Mouse (Mus musculus) MEL (cell line): ENCODE measurements at regions not wholly inside any gene's neighbourhood (a gene's known extent, or its start where the extent isn't known, plus 50 kb on each side); places are given as distances from the start of the nearest gene placed in this dataset.

Experiments used
- CTCF ChIP-seq, 3 experiments: IDR thresholded peaks in 2 of 3; conservative IDR thresholded peaks in 1 of 3; 2 replicates each; pipeline ENCODE4 v1.5.1; 2011 to 2012; ENCODE audit warnings: low read length in 3 of 3, low read depth in 2 of 3, mild to moderate bottlenecking in 2 of 3, improper control_type of control experiment in 1 of 3, inconsistent platforms in 1 of 3, mixed read lengths in 1 of 3, moderate library complexity in 1 of 3; ENCODE audit not compliant: control insufficient read depth in 1 of 3, insufficient read depth in 1 of 3, poor library complexity in 1 of 3, severe bottlenecking in 1 of 3
- E2F4 ChIP-seq: IDR thresholded peaks from 2 replicates; pipeline ENCODE4 v1.6.1; 2011; ENCODE audit warnings: low read depth, low read length, improper control_type of control experiment, borderline replicate concordance
- EP300 ChIP-seq, 2 experiments: IDR thresholded peaks; 2 replicates each; pipeline ENCODE4 v1.6.1; 2011; ENCODE audit warnings: improper control_type of control experiment in 2 of 2, low read length in 2 of 2, low read depth in 1 of 2, mild to moderate bottlenecking in 1 of 2
- GABPA ChIP-seq: IDR thresholded peaks from 2 replicates; pipeline ENCODE4 v1.6.1; 2012; ENCODE audit warnings: low read depth, mild to moderate bottlenecking, inconsistent platforms, low read length, improper control_type of control experiment, moderate library complexity
- JUND ChIP-seq: IDR thresholded peaks from 2 replicates; pipeline ENCODE4 v1.6.1; 2011; ENCODE audit warnings: low read depth, mild to moderate bottlenecking, improper control_type of control experiment, low read length
- MAFK ChIP-seq: IDR thresholded peaks from 2 replicates; pipeline ENCODE4 v1.6.1; 2011; ENCODE audit warnings: low read depth, mild to moderate bottlenecking, low read length, improper control_type of control experiment, borderline replicate concordance
- MAX ChIP-seq: IDR thresholded peaks from 2 replicates; pipeline ENCODE4 v1.6.1; 2011; ENCODE audit warnings: low read length, improper control_type of control experiment
- MXI1 ChIP-seq: IDR thresholded peaks from 2 replicates; pipeline ENCODE4 v1.6.1; 2011; ENCODE audit warnings: mild to moderate bottlenecking, low read depth, low read length, improper control_type of control experiment
- POLR2A ChIP-seq, 2 experiments: IDR thresholded peaks; 2 replicates each; pipeline ENCODE4 v1.6.1; 2011 to 2012; ENCODE audit warnings: low read length in 2 of 2, mild to moderate bottlenecking in 2 of 2, control low read depth in 1 of 2, improper control_type of control experiment in 1 of 2, low read depth in 1 of 2, moderate library complexity in 1 of 2; ENCODE audit not compliant: control insufficient read depth in 1 of 2, insufficient read depth in 1 of 2, poor library complexity in 1 of 2
- POLR2AphosphoS2 ChIP-seq: IDR thresholded peaks from 2 replicates; pipeline ENCODE4 v1.6.1; 2011; ENCODE audit warnings: low read length, improper control_type of control experiment
- SIN3A ChIP-seq: IDR thresholded peaks from 2 replicates; pipeline ENCODE4 v1.6.1; 2012; ENCODE audit warnings: low read length, improper control_type of control experiment, inconsistent platforms
- ZMIZ1 ChIP-seq: IDR thresholded peaks from 2 replicates; pipeline ENCODE4 v1.6.1; 2012; ENCODE audit warnings: low read depth, mild to moderate bottlenecking, inconsistent platforms, low read length, improper control_type of control experiment, moderate library complexity

DNA sequence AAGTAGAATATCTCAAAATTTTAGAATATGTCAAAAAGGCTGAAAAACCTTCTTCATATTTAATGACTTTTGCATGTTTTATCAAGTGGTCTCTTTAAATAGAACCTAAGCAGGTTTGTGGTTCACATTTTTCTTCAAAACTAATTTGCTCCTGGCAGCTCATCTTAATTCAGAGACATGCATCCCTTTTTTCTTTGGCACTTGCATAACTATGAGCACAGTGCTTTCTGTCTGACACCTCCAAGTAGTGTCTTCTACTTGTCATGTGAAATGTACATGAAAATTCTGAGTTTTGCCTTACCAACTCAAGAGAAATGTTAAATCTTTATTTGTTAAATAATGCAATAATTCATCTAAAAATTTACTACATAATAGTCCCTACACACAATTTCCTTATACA is 2343.5 kb upstream of the Gm12353 start:
- TF ChIP-seq ZMIZ1: no peak
- no peak for TF ChIP-seq MAX
- TF ChIP-seq MXI1: no peak
- TF ChIP-seq POLR2A (IDR thresholded peaks at IDR 0.05; ENCODE audit: control insufficient read depth in 1 of 2, insufficient read depth in 1 of 2, low read depth in 1 of 2, low read length in 2 of 2, poor library complexity in 1 of 2): no peak
- no peak for TF ChIP-seq SIN3A
- no peak for TF ChIP-seq MAFK
- no peak for TF ChIP-seq E2F4
- TF ChIP-seq JUND: no peak
- TF ChIP-seq POLR2AphosphoS2: no peak
- TF ChIP-seq CTCF (IDR thresholded peaks at IDR 0.05 in 2 of 3, conservative IDR thresholded peaks at IDR 0.05 in 1 of 3; ENCODE audit: control insufficient read depth in 1 of 3, insufficient read depth in 1 of 3, low read depth in 2 of 3, low read length in 3 of 3, poor library complexity in 1 of 3, severe bottlenecking in 1 of 3): no peak
- no peak for TF ChIP-seq EP300 (IDR thresholded peaks at IDR 0.05; ENCODE audit: low read depth in 1 of 2, low read length in 2 of 2)
- no peak for TF ChIP-seq GABPA
